Mouse (Mus musculus) brain, embryonic 14.5 days (tissue): ENCODE measurements at regions not wholly inside any gene's neighbourhood (a gene's known extent, or its start where the extent isn't known, plus 50 kb on each side); places are given as distances from the start of the nearest gene placed in this dataset.

Experiments used
- CTCF ChIP-seq: fragments of 200-500 bp; IDR thresholded peaks from 2 replicates; pipeline ENCODE4 v1.5.1; 2012; ENCODE audit warnings: inconsistent platforms, mild to moderate bottlenecking, moderate library complexity, borderline replicate concordance; ENCODE audit not compliant: insufficient read depth, insufficient read length; ENCODE audit errors: extremely low read depth
- POLR2A ChIP-seq: fragments of 200-500 bp; IDR thresholded peaks from 2 replicates; pipeline ENCODE4 v1.6.1; 2012; ENCODE audit warnings: mild to moderate bottlenecking, inconsistent platforms, borderline replicate concordance; ENCODE audit not compliant: poor library complexity, insufficient read depth, insufficient read length, severe bottlenecking; ENCODE audit errors: extremely low read depth

DNA sequence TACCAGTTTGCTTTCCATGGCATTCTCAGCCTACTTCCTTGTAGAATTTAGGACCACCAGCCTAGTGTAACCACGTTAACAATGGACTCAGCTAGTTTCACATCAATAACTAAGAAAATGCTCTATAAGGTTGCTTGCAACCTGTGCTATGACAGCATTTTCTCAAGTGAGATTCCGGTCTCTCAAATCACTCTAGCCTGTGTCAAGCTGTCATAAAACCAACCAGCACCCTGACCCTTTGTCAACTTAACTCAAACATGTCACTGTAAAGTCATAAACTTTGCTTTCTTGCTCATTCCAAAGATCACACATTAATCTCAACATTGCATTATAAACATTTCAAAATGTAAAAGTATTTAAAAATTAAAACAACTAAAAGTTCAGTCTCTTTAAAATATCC is 337.8 kb downstream of the Plod2 start:
- TF ChIP-seq CTCF = no peak
- no peak for TF ChIP-seq POLR2A
